Mouse (Mus musculus): Measurements from ENCODE around the gene Spryd3. TPM values are rescaled to one million over a fixed set of nuclear protein-coding genes. Genes with fewer than 3 reads are reported as not detected.

The Spryd3 gene
- total RNA-seq, 2 experiments from 2014 or later = 149 to 154 TPM

- no peak for DNase-seq (ENCODE audit: extremely low spot score in 1 of 2, low spot score in 1 of 2)
These were observed 11.8 kb upstream of the Spryd3 start for GRCm38 (mm10) chr15:102147674-102148402.

DNA sequence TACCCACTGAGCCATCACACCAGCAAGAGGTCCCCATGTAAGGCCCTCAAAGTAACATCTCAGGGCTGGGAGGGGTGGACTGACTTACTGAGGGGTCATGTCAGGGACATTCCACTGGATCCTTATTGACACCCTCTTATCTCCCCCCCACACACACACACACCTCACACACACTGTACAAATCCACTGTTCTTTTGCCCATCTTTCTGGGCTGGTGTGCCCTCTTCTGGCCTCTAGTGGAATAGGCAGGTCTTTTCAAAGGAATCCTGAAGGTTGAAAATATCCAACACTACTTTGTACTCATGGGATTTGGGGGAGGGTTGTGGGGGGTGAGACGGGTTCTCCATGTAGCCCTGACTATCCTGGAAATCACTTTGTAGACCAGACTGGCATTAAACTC is 10.8 kb upstream of the Spryd3 start:
- peak in 1 of 2 experiments; percentile 45 for DNase-seq (ENCODE audit: extremely low spot score in 1 of 2, low spot score in 1 of 2)

GRCm38 (mm10) chr15:102146089-102146488 is 10.1 kb upstream of the Spryd3 start:
- DNase-seq (ENCODE audit: extremely low spot score in 1 of 2, low spot score in 1 of 2) = no peak

DNA sequence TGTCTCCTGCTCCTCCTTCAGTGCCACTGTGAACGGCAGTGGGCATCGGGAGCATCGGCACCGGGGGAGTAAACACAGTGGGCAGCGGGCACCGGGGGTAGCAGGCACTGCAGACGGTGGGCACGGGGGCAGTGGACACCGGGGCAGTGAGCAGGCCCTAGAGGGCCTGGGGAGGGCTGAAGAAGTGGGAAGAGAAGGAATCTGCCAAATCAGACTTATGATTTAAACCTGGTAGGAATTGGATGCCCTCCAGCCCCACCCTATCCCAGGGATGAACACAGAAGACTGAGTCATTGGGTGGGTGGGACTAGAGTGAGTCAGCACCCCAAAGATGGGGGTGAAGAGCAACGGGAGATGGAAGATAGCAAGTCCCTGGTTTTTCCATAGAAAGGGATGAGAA is 9.3 kb upstream of the Spryd3 start:
- no peak for DNase-seq (ENCODE audit: extremely low spot score in 1 of 2, low spot score in 1 of 2)

GRCm38 (mm10) chr15:102144726-102145125 is 8.7 kb upstream of the Spryd3 start:
- no peak for DNase-seq (ENCODE audit: extremely low spot score in 1 of 2, low spot score in 1 of 2)

GRCm38 (mm10) chr15:102144274-102144711 is 8.3 kb upstream of the Spryd3 start, which contains the start of gene Igfbp6:
Gene Igfbp6 (plus strand): TSS chr15:102144362.
- DNase-seq (ENCODE audit: extremely low spot score in 1 of 2, low spot score in 1 of 2) = no peak

- no peak for DNase-seq (ENCODE audit: extremely low spot score in 1 of 2, low spot score in 1 of 2)
These were observed 7.2 kb upstream of the Spryd3 start for GRCm38 (mm10) chr15:102142914-102143912.

DNA sequence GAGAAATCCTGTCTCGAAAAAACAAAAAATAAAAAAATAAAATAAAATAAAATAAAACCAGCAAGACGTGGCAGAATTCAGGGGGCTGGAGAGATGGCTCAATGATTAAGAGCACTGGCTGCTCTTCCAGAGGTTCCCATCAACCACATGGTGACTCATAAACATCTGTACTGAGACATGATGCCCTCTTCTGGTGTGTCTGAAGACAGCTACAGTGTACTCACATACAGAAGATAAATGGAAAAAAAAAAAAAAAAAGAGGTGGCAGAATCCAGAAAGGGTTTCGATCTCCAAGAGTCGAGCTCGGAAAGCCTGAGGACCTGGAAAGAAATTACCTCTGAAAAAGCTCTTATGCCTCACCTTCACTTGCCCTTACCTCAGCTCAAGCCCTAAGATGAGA is 5.1 kb upstream of the Spryd3 start:
- DNase-seq (ENCODE audit: extremely low spot score in 1 of 2, low spot score in 1 of 2) = no peak

DNA sequence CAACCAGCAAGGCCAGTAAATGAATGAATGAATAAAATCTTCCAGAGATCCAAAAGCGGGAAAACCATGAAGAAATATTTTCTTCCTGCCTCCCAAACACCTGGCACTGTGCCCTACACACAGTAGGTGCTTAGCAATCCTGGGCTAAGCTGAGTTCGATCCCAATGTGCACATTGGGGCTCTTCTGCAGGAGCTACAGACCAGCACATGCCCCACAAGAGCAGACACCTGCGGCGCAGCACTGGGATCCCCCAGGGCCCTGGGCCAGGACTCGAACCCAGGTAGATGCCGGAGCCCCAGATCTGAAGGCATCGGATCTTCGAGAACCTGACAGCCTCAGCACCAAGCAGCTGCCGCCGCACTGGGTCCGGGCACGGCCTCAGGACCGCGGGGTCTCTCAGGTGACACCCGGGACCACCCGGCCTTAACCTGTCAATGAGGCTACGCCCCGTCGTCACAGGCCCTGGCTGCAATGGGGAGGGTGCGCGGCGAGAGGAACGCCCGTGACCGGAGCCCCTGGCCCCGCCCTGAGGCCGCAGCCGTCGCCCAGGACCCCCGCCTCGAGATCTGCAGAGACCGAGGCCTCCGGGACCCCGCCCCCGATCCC is 409 bp downstream of the Spryd3 start:
- DNase-seq (ENCODE audit: extremely low spot score in 1 of 2, low spot score in 1 of 2) = no peak

DNA sequence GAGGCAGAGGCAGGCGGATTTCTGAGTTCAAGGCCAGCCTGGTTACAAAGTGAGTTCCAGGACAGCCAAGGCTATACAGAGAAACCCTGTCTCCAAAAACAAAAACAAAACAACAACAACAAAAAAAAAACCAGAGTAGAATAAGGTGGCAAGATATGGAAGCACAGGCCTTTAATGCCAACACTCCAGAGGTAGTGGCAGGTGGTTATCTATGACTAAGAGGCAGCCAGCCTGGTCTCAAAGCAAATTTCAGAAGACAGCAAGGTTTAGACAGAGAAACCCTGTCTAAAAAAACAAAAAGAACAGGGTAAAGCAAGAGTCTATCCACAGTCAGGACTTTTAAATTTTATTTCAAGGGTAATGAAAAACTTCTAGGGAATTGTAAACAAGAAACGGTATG is 1.3 kb downstream of the Spryd3 start:
- DNase-seq (ENCODE audit: extremely low spot score in 1 of 2, low spot score in 1 of 2) = no peak

- DNase-seq (ENCODE audit: extremely low spot score in 1 of 2, low spot score in 1 of 2) = no peak
These were observed 2.7 kb downstream of the Spryd3 start for GRCm38 (mm10) chr15:102133314-102133713.

- DNase-seq (ENCODE audit: extremely low spot score in 1 of 2, low spot score in 1 of 2) = no peak
These were observed 9.7 kb downstream of the Spryd3 start for GRCm38 (mm10) chr15:102126303-102126702.

- DNase-seq (ENCODE audit: extremely low spot score in 1 of 2, low spot score in 1 of 2) = no peak
These were observed 15.5 kb downstream of the Spryd3 start for GRCm38 (mm10) chr15:102120530-102120929.

GRCm38 (mm10) chr15:102119831-102120170 is 16.2 kb downstream of the Spryd3 start:
- DNase-seq (ENCODE audit: extremely low spot score in 1 of 2, low spot score in 1 of 2) = no peak

GRCm38 (mm10) chr15:102119121-102119830 is 16.8 kb downstream of the Spryd3 start:
- no peak for DNase-seq (ENCODE audit: extremely low spot score in 1 of 2, low spot score in 1 of 2)

DNA sequence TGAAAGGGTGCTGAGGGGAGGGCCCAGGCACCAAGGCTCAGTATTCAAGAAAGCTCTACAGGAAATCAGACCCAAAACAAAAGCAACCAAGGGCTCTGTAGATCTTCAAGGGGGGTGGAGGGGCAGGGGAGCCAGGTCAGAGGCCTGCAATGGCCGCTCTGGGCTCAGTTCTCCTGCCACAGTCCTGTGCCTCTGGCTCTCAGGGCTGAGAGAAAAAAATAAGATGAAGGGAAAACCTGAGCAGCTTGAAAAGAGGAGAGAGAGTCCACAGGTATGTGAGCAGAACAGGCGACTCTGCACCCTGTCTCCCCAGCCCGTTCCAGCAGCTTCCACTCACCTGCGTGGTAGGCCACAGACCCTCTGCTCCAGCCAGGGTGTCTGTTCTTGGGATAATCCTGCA is 17.4 kb downstream of the Spryd3 start:
- DNase-seq (ENCODE audit: extremely low spot score in 1 of 2, low spot score in 1 of 2) = no peak

GRCm38 (mm10) chr15:102117461-102118443 is 18.3 kb downstream of the Spryd3 start:
- DNase-seq (ENCODE audit: extremely low spot score in 1 of 2, low spot score in 1 of 2) = no peak

DNA sequence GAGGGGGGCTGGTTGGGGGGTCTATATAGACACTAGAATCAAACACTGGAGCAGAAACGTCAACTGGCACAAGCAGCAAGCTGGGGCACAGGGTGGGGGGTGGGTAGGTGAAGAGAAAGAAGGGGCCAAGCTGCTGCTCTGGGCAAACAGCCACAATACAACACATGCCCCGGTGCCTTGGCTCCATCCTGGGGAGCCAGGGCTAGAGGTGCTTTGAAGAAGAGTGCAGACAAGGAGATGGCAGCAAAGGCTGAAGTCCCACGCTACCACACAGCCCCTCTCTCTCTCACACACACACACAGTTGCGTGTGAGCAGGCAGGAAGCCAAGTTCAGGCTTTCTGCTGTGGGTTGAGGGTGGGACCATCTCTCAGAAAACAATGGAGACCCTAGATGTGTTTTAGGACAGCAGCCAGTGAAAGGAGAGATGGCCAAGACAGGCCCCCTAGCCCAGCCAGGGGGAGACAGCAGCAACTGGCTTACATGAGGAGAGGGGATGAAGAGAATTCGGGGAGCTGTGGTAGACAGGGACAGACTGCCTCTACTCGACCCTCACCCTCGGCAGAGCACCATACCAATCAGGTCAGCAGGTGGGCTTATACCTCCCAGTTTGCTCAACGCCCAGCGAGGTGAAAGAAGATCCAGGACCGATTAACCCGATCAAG is 19.1 kb downstream of the Spryd3 start:
- no peak for DNase-seq (ENCODE audit: extremely low spot score in 1 of 2, low spot score in 1 of 2)

Measured in layer of hippocampus, postnatal 25 days (tissue).